Mouse (Mus musculus) adrenal gland, postnatal 10 days (tissue): ENCODE measurements at regions not wholly inside any gene's neighbourhood (a gene's known extent, or its start where the extent isn't known, plus 50 kb on each side); places are given as distances from the start of the nearest gene placed in this dataset.
A peak's percentile ranks its signal among the peaks of the same experiment; 100 is the strongest.
"Not testable (repeated sequence)": the region's sequence is repeated elsewhere in the genome, so short reads cannot be mapped to it uniquely, and the experiment has no call there.

Source experiments
- DNase-seq: peaks from one replicate; pipeline ENCODE4 v3.0.0; 2021; ENCODE audit warnings: mixed read lengths

DNA sequence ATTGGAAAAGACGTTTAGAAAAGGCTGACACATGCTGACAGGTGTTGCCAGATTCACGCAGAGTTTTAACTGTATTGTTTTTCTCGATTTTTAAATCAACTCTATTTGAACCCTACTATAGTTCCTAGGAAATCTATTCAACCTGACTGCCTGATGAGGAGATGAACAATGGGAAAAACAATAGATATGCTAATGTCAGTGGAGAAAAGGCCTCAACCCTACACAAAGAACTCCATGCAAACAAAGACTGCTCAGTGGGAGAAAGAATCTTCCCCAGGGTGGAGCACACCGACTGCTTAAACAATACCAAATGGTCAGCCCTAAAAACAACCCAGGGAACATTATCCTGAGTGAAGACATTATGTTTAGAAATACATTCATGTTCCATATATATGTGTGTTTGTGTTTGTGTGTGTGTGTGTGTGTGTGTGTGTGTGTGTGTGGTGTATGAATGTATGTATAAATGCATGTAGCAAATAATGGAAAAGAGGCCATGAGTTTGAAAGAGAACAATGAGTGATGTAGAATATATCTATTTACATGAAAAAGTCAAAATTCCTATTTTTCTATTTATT, 204.1 kb upstream of the Zfp804a start:
- no peak for DNase-seq

- DNase-seq, result no peak
These were observed 203.1 kb upstream of the Zfp804a start for GRCm38 (mm10) chr2:81849927-81850326.

DNA sequence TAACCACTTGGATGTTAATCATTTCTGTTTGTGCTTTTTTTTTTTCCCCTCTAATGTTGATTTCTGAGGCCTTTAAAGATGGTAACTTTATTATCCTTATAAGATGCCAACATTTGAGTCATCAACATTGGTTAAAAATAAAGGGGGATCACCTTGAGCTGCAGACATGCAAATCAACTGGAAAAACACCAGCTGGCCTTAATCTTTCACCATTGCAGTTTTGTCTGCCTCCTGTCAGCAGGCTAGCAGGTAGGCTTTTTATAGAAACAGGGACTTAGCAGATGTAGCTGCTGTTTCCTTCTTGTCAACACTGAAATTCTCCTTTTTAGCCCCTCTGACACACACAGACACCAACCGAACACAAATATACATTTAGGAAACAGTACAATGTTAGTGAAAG, 167.6 kb upstream of the Zfp804a start:
- DNase-seq, result peak; percentile 1

- not testable (repeated sequence) for DNase-seq
These were observed 160.5 kb upstream of the Zfp804a start for GRCm38 (mm10) chr2:81892570-81892969.

- DNase-seq, result no peak
These were observed 113.7 kb upstream of the Zfp804a start for GRCm38 (mm10) chr2:81939360-81939759.
